Mouse (Mus musculus) hindbrain, embryonic 11.5 days (tissue): ENCODE results near the gene A430005L14Rik. TPM values are rescaled to one million over a fixed set of nuclear protein-coding genes. Genes with fewer than 3 reads are reported as not detected.

Experiments
- ATAC-seq: fragments of 200-750 bp; cut with Nextera tagmentation; 2 replicates; pipeline ENCODE4 v1.8.0; 2017; ENCODE audit warnings: mild to moderate bottlenecking, moderate TSS enrichment, moderate library complexity; ENCODE audit not compliant: low FRiP score
- DNase-seq: peaks from one replicate; pipeline ENCODE4 v3.0.0-alpha.2; 2015; ENCODE audit warnings: low spot score
- H3K27ac ChIP-seq: fragments of 300-500 bp; sonication (generic); 2 replicates; pipeline ENCODE4 v1.5.1; 2014; ENCODE audit warnings: mild to moderate bottlenecking, low read depth, low read length
- H3K27me3 ChIP-seq: fragments of 300-500 bp; sonication (generic); 2 replicates; pipeline ENCODE4 v1.6.1; 2014; ENCODE audit warnings: mild to moderate bottlenecking, low read length, moderate library complexity, mixed read lengths; ENCODE audit not compliant: control insufficient read depth, insufficient read depth
- H3K36me3 ChIP-seq: fragments of 300-500 bp; sonication (generic); 2 replicates; pipeline ENCODE4 v1.6.1; 2014; ENCODE audit warnings: mild to moderate bottlenecking, low read length, moderate library complexity, mixed read lengths; ENCODE audit not compliant: control insufficient read depth, insufficient read depth
- H3K4me1 ChIP-seq: fragments of 300-500 bp; sonication (generic); replicated peaks from 2 replicates; pipeline ENCODE4 v1.6.1; 2014; ENCODE audit warnings: low read length, mixed read lengths; ENCODE audit not compliant: control insufficient read depth, insufficient read depth
- H3K4me2 ChIP-seq: fragments of 300-500 bp; sonication (generic); replicated peaks from 2 replicates; pipeline ENCODE4 v1.6.1; 2014; ENCODE audit warnings: mild to moderate bottlenecking, low read depth, low read length
- H3K4me3 ChIP-seq: fragments of 300-500 bp; sonication (generic); 2 replicates; pipeline ENCODE4 v1.5.1; 2014; ENCODE audit warnings: low read depth, low read length
- H3K9ac ChIP-seq: fragments of 300-500 bp; sonication (generic); 2 replicates; pipeline ENCODE4 v1.6.1; 2014; ENCODE audit warnings: low read depth, low read length
- H3K9me3 ChIP-seq: fragments of 300-500 bp; sonication (generic); 2 replicates; pipeline ENCODE4 v1.6.1; 2016; ENCODE audit warnings: low read length; ENCODE audit not compliant: control insufficient read depth
- WGBS: fragments of 180-500 bp; shearing (Covaris S2); extraction: QIAGEN DNeasy Blood & Tissue Kit; methylation state at CpG from one replicate; pipeline ENCODE4 v1.1.7; 2014; 5-methylcytosine and 5-hydroxymethylcytosine counted together
- polyA plus RNA-seq: library from polyadenylated mRNA; unstranded; fragments of >200 nt; fragmentation: Nextera tagmentation; extraction: Ambion mirVana; gene quantifications from 2 replicates; pipeline ENCODE4 v1.2.1, GENCODE M21; 2014

Gene A430005L14Rik
- polyA plus RNA-seq, 1 experiment from 2014 or later: 112 TPM

- peak overlapping the region; percentile 83 for H3K4me2 ChIP-seq
- H3K27ac ChIP-seq: peak overlapping the region; percentile 83
- H3K4me1 ChIP-seq: peaks cover 3% of the 10 kb centered on the region; the same call in 1 of the 2 replicates
- WGBS: under 1% methylated on average over 26 of the region's 37 CpGs
- peak overlapping the region; percentile 77 for H3K4me3 ChIP-seq
- no peaks in the 10 kb centered on the region; the same call in 1 of the 2 replicates for H3K27me3 ChIP-seq
- H3K36me3 ChIP-seq: peaks cover 5% of the 10 kb centered on the region; the same call in 1 of the 2 replicates
- H3K9me3 ChIP-seq: no peaks in the 10 kb centered on the region
- DNase-seq (peak; percentile 55), ATAC-seq (peak; percentile 77)
- peak overlapping the region; percentile 95 for H3K9ac ChIP-seq
These were observed 610 bp downstream of the A430005L14Rik start for GRCm38 (mm10) chr4:153957444-153958250.

GRCm38 (mm10) chr4:153962631-153963030 lies 5.6 kb downstream of the A430005L14Rik start:
- 83% methylated on average over 7 of the region's 7 CpGs for WGBS
- Histone ChIP-seq H3K36me3 (peaks cover 5% of the 10 kb centered on the region; the same call in 1 of the 2 replicates), H3K9ac (no peak overlapping the region), H3K4me1 (peaks cover 3% of the 10 kb centered on the region; the same call in 1 of the 2 replicates), H3K27me3 (no peaks in the 10 kb centered on the region), H3K9me3 (no peaks in the 10 kb centered on the region), H3K4me3 (no peak overlapping the region), H3K27ac (no peak overlapping the region), H3K4me2 (no peak overlapping the region)
- DNase-seq (no peak), ATAC-seq (no peak)

GRCm38 (mm10) chr4:153966651-153967050 lies 9.6 kb downstream of the A430005L14Rik start:
- H3K4me1 ChIP-seq: no peaks in the 10 kb centered on the region
- ATAC-seq (no peak), DNase-seq (no peak)
- no peaks in the 10 kb centered on the region for H3K27me3 ChIP-seq
- no peak overlapping the region for H3K4me2 ChIP-seq
- WGBS: 88% methylated on average over 5 of the region's 5 CpGs
- no peak overlapping the region for H3K4me3 ChIP-seq
- no peak overlapping the region for H3K9ac ChIP-seq
- no peak overlapping the region for H3K27ac ChIP-seq
- H3K9me3 ChIP-seq: no peaks in the 10 kb centered on the region
- H3K36me3 ChIP-seq: 0 out of 2 replicates have a peak, but pooled peaks cover 2% of the 10 kb centered on the region

- DNase-seq: no peak
These were observed 10.5 kb downstream of the A430005L14Rik start for GRCm38 (mm10) chr4:153967556-153967955.

GRCm38 (mm10) chr4:153968063-153968462 lies 11.0 kb downstream of the A430005L14Rik start:
- H3K4me3 ChIP-seq: no peak overlapping the region
- ATAC-seq (no peak), DNase-seq (no peak)
- WGBS: 85% methylated on average over 2 of the region's 2 CpGs
- H3K27me3 ChIP-seq: no peaks in the 10 kb centered on the region
- no peak overlapping the region for H3K9ac ChIP-seq
- no peak overlapping the region for H3K4me2 ChIP-seq
- no peaks in the 10 kb centered on the region for H3K36me3 ChIP-seq
- H3K4me1 ChIP-seq: no peaks in the 10 kb centered on the region
- no peaks in the 10 kb centered on the region for H3K9me3 ChIP-seq
- H3K27ac ChIP-seq: no peak overlapping the region

More at GRCm38 (mm10) chr4:153967556-153967955, 10.5 kb downstream of the A430005L14Rik start:
- H3K27me3 ChIP-seq: no peaks in the 10 kb centered on the region
- WGBS: 86% methylated on average over 2 of the region's 2 CpGs
- no peak overlapping the region for H3K4me3 ChIP-seq
- no peak overlapping the region for H3K4me2 ChIP-seq
- no peak for ATAC-seq
- H3K9ac ChIP-seq: no peak overlapping the region
- H3K27ac ChIP-seq: no peak overlapping the region
- H3K4me1 ChIP-seq: no peaks in the 10 kb centered on the region
- H3K9me3 ChIP-seq: no peaks in the 10 kb centered on the region
- no peaks in the 10 kb centered on the region for H3K36me3 ChIP-seq

- WGBS: 1% methylated on average over 68 of the region's 68 CpGs
- H3K4me3 ChIP-seq: peak within 1 kb of the TSS; percentile 90
- DNase-seq: peak; percentile 96
These were observed 17.6 kb downstream of the A430005L14Rik start, which contains the start of the genes Dffb and Cep104 for GRCm38 (mm10) chr4:153974431-153975291. Dffb (minus strand) TSS chr4:153975126. Cep104 (plus strand) TSS chr4:153975194.

GRCm38 (mm10) chr4:153975292-153975662 lies 18.2 kb downstream of the A430005L14Rik start:
- Histone ChIP-seq H3K27ac (peak overlapping the region; percentile 76), H3K4me2 (peak overlapping the region; percentile 59), H3K9me3 (no peaks in the 10 kb centered on the region), H3K4me1 (no peaks in the 10 kb centered on the region; the same call in 1 of the 2 replicates), H3K4me3 (peak overlapping the region; percentile 90), H3K36me3 (no peaks in the 10 kb centered on the region), H3K27me3 (no peaks in the 10 kb centered on the region), H3K9ac (peak overlapping the region; percentile 90)
- ATAC-seq: peak; percentile 80
- DNase-seq: no peak
- WGBS: under 1% methylated on average over 33 of the region's 33 CpGs

More at GRCm38 (mm10) chr4:153974431-153975291, 17.6 kb downstream of the A430005L14Rik start, which contains the start of the genes Dffb and Cep104:
- H3K27ac ChIP-seq: peak within 1 kb of the TSS; percentile 76
- peak within 1 kb of the TSS; percentile 90 for H3K9ac ChIP-seq
- ATAC-seq: peak; percentile 98
- H3K9me3 ChIP-seq: no peaks in the 10 kb centered on the region
- H3K4me2 ChIP-seq: peak within 1 kb of the TSS; percentile 59
- no peaks in the 10 kb centered on the region; the same call in 1 of the 2 replicates for H3K4me1 ChIP-seq
- no peaks in the 10 kb centered on the region for H3K36me3 ChIP-seq
- H3K27me3 ChIP-seq: no peaks in the 10 kb centered on the region

- Histone ChIP-seq H3K4me1 (no peaks in the 10 kb centered on the region; the same call in 1 of the 2 replicates), H3K9ac (peak overlapping the region; percentile 90), H3K27ac (no peak overlapping the region), H3K4me2 (peak overlapping the region; percentile 59), H3K4me3 (peak overlapping the region; percentile 90), H3K9me3 (no peaks in the 10 kb centered on the region), H3K27me3 (no peaks in the 10 kb centered on the region), H3K36me3 (no peaks in the 10 kb centered on the region)
- DNase-seq (no peak), ATAC-seq (no peak)
- WGBS: 44% methylated on average over 6 of the region's 6 CpGs
These were observed 18.7 kb downstream of the A430005L14Rik start for GRCm38 (mm10) chr4:153975768-153976167.
